Mouse (Mus musculus): ENCODE results near the gene Tuba1c. TPM values are rescaled to one million over a fixed set of nuclear protein-coding genes. Genes with fewer than 3 reads are reported as not detected.

The Tuba1c gene
- total and polyA plus RNA-seq, 3 experiments, result 129 to 163 TPM; not detected in 1

DNA sequence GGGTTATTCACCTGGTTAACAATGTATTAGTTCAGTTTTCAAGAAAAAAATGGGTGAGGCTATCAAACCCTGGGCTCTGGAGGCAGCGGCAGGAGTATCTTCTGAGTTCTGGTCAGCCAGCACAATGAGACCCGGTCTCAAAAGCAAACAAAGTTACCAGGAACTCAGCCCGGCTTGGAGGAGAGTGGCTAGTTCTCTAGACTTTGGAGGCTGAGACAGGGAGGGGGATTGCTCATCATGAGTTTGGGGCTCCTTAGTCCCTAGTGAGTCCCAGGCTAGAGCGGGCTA is 1.6 kb downstream of the Tuba1c start:
- peaks cover 17 to 29% of the 10 kb centered on the region in 2 experiments for H3K36me3 ChIP-seq (ENCODE audit: control insufficient read depth in 1 of 2, insufficient read depth in 2 of 2, low read length in 2 of 2)
- TF ChIP-seq UBTF (IDR thresholded peaks at IDR 0.05; ENCODE audit: borderline replicate concordance, insufficient read depth, low read depth, low read length) (no peak), CTCF (IDR thresholded peaks at IDR 0.05 in 2 of 3, conservative IDR thresholded peaks at IDR 0.05 in 1 of 3; ENCODE audit: control insufficient read depth in 1 of 3, insufficient read depth in 1 of 3, low read depth in 2 of 3, low read length in 3 of 3, poor library complexity in 1 of 3, severe bottlenecking in 1 of 3) (no peak), ELF1 (IDR thresholded peaks at IDR 0.05; ENCODE audit: low read depth, low read length) (no peak), CHD2 (IDR thresholded peaks at IDR 0.05; ENCODE audit: low read length) (no peak), E2F4 (IDR thresholded peaks at IDR 0.05; ENCODE audit: borderline replicate concordance, low read depth, low read length) (no peak), MAZ (IDR thresholded peaks at IDR 0.05; ENCODE audit: low read depth, low read length) (no peak), ZC3H11A (IDR thresholded peaks at IDR 0.05; ENCODE audit: low read depth, low read length) (no peak), JUND (IDR thresholded peaks at IDR 0.05; ENCODE audit: low read depth, low read length) (no peak)
- no peaks in the 10 kb centered on the region for H3K27me3 ChIP-seq (ENCODE audit: control insufficient read depth in 1 of 2, insufficient read depth in 2 of 2, low read length in 2 of 2)
- DNase-seq (ENCODE audit: low read depth, low spot score), result peak; percentile 68
- H3K9me3 ChIP-seq (replicated peaks; ENCODE audit: insufficient read depth, low read length), result no peaks in the 10 kb centered on the region
- H3K27ac ChIP-seq (ENCODE audit: control insufficient read depth, low read depth, low read length), result peak overlapping the region; percentile 80
- H3K4me1 ChIP-seq (ENCODE audit: control insufficient read depth in 1 of 2, insufficient read depth in 2 of 2, low read length in 2 of 2), result peaks cover 8 to 21% of the 10 kb centered on the region in 2 experiments
- peak overlapping the region; percentile 80 for H3K9ac ChIP-seq (ENCODE audit: control insufficient read depth, low read depth, low read length, poor library complexity, severe bottlenecking)
- H3K4me3 ChIP-seq (ENCODE audit: control insufficient read depth in 1 of 2, insufficient read depth in 1 of 2, low read depth in 2 of 2, low read length in 2 of 2), result peak overlapping the region; percentile 75 to 76
- peaks cover 33% of the 10 kb centered on the region for H3K79me2 ChIP-seq (ENCODE audit: control insufficient read depth, insufficient read depth, low read length, poor library complexity)

GRCm38 (mm10) chr15:99032041-99032725 is 2.5 kb downstream of the Tuba1c start:
- peak overlapping the region; percentile 84 for H3K27ac ChIP-seq (ENCODE audit: control insufficient read depth, low read depth, low read length)
- peaks cover 33% of the 10 kb centered on the region for H3K79me2 ChIP-seq (ENCODE audit: control insufficient read depth, insufficient read depth, low read length, poor library complexity)
- H3K9me3 ChIP-seq (replicated peaks; ENCODE audit: insufficient read depth, low read length), result no peaks in the 10 kb centered on the region
- TF ChIP-seq BHLHE40 (IDR thresholded peaks at IDR 0.05; ENCODE audit: borderline replicate concordance, low read depth, low read length), result no peak
- 0 out of 2 replicates have a peak, but pooled peaks have one; percentile 25 for TF ChIP-seq NELFE (IDR thresholded peaks at IDR 0.05; ENCODE audit: low read depth, low read length)
- TF ChIP-seq SIN3A (IDR thresholded peaks at IDR 0.05; ENCODE audit: low read length), result peak; percentile 44; the same call in 1 of the 2 replicates
- TF ChIP-seq MAZ (IDR thresholded peaks at IDR 0.05; ENCODE audit: low read depth, low read length), result 0 out of 2 replicates have a peak, but pooled peaks have one; percentile 22
- TF ChIP-seq NRF1 (IDR thresholded peaks at IDR 0.05; ENCODE audit: insufficient read depth, low read depth, low read length, poor library complexity, severe bottlenecking), result peak; percentile 41; the same call in 1 of the 2 replicates
- 0 out of 4 replicates have a peak, but pooled peaks have one; percentile 26 to 36 for TF ChIP-seq EP300 (IDR thresholded peaks at IDR 0.05; ENCODE audit: low read depth in 1 of 2, low read length in 2 of 2)
- TF ChIP-seq GABPA (IDR thresholded peaks at IDR 0.05; ENCODE audit: low read depth, low read length), result no peak
- TF ChIP-seq MXI1 (IDR thresholded peaks at IDR 0.05; ENCODE audit: low read depth, low read length), result peak; percentile 43; the same call in 1 of the 2 replicates
- H3K27me3 ChIP-seq (ENCODE audit: control insufficient read depth in 1 of 2, insufficient read depth in 2 of 2, low read length in 2 of 2), result no peaks in the 10 kb centered on the region
- DNase-seq (ENCODE audit: low read depth, low spot score), result peak; percentile 57
- H3K4me3 ChIP-seq (ENCODE audit: control insufficient read depth in 1 of 2, insufficient read depth in 1 of 2, low read depth in 2 of 2, low read length in 2 of 2), result peak overlapping the region; percentile 75 to 76
- H3K4me1 ChIP-seq (ENCODE audit: control insufficient read depth in 1 of 2, insufficient read depth in 2 of 2, low read length in 2 of 2), result peaks cover 8 to 21% of the 10 kb centered on the region in 2 experiments
- H3K9ac ChIP-seq (ENCODE audit: control insufficient read depth, low read depth, low read length, poor library complexity, severe bottlenecking), result peak overlapping the region; percentile 80
- H3K36me3 ChIP-seq (ENCODE audit: control insufficient read depth in 1 of 2, insufficient read depth in 2 of 2, low read length in 2 of 2), result peaks cover 20 to 26% of the 10 kb centered on the region in 2 experiments
